Mouse (Mus musculus) forebrain, embryonic 11.5 days (tissue): ENCODE results near the gene Olfr906. TPM values are rescaled to one million over a fixed set of nuclear protein-coding genes. Genes with fewer than 3 reads are reported as not detected.

Source experiments
- polyA plus RNA-seq: library from polyadenylated mRNA; unstranded; fragments of >200 nt; fragmentation: Nextera tagmentation; extraction: Ambion mirVana; gene quantifications from 2 replicates; pipeline ENCODE4 v1.2.1, GENCODE M21; 2014

Gene Olfr906
- polyA plus RNA-seq, 1 experiment from 2014 or later, result not detected

Other genes starting within 250 kb of the Olfr906 start
- not detected in 2 replicates for gene Olfr143, start 234.3 kb upstream of the Olfr906 start, polyA plus RNA-seq
- gene Olfr895, start 219.2 kb upstream of the Olfr906 start, polyA plus RNA-seq, result not detected in 2 replicates
- not detected in 2 replicates for gene Olfr896-ps1, start 196.0 kb upstream of the Olfr906 start, polyA plus RNA-seq
- gene Olfr25, start 158.0 kb upstream of the Olfr906 start, polyA plus RNA-seq, result not detected in 2 replicates
- gene Olfr898, start 138.7 kb upstream of the Olfr906 start, polyA plus RNA-seq, result not detected in 2 replicates
- not detected in 2 replicates for gene Olfr250, start 120.2 kb upstream of the Olfr906 start, polyA plus RNA-seq
- gene Olfr251, start 110.0 kb upstream of the Olfr906 start, polyA plus RNA-seq, result not detected in 2 replicates
- not detected in 2 replicates for gene Olfr147, start 85.4 kb upstream of the Olfr906 start, polyA plus RNA-seq
- not detected in 2 replicates for gene Olfr901, start 57.6 kb upstream of the Olfr906 start, polyA plus RNA-seq
- not detected in 2 replicates for gene Olfr902, start 39.4 kb upstream of the Olfr906 start, polyA plus RNA-seq
- gene Olfr904, start 23.9 kb upstream of the Olfr906 start, polyA plus RNA-seq, result not detected in 2 replicates
- gene Olfr905, start 16.0 kb upstream of the Olfr906 start, polyA plus RNA-seq, result not detected in 2 replicates
- gene Olfr907, start 8.7 kb downstream of the Olfr906 start, polyA plus RNA-seq, result not detected in 2 replicates
- gene Olfr911-ps1, start 34.5 kb downstream of the Olfr906 start, polyA plus RNA-seq, result not detected in 2 replicates
- not detected in 2 replicates for gene Olfr910, start 50.8 kb downstream of the Olfr906 start, polyA plus RNA-seq
- not detected in 2 replicates for gene Olfr912, start 93.1 kb downstream of the Olfr906 start, polyA plus RNA-seq
- gene Olfr913, start 105.7 kb downstream of the Olfr906 start, polyA plus RNA-seq, result not detected in 2 replicates
- gene Olfr914, start 118.0 kb downstream of the Olfr906 start, polyA plus RNA-seq, result not detected in 2 replicates
- not detected in 2 replicates for gene Olfr916, start 172.8 kb downstream of the Olfr906 start, polyA plus RNA-seq
- not detected in 2 replicates for gene Olfr917, start 178.8 kb downstream of the Olfr906 start, polyA plus RNA-seq
- gene Olfr918, start 187.5 kb downstream of the Olfr906 start, polyA plus RNA-seq, result not detected in 2 replicates
- gene Olfr919, start 216.6 kb downstream of the Olfr906 start, polyA plus RNA-seq, result not detected in 2 replicates
- 9.1 and 9.7 TPM in 2 replicates for gene Vwa5a, start 231.2 kb downstream of the Olfr906 start, polyA plus RNA-seq